Mouse (Mus musculus) midbrain, embryonic 11.5 days (tissue): ENCODE measurements around the gene Atp5h. TPM values are rescaled to one million over a fixed set of nuclear protein-coding genes. Genes with fewer than 3 reads are reported as not detected.

Experiments used
- ATAC-seq: fragments of 200-750 bp; cut with Nextera tagmentation; 2 replicates; pipeline ENCODE4 v1.8.0; 2017; ENCODE audit warnings: moderate TSS enrichment, moderate library complexity; ENCODE audit not compliant: low FRiP score
- DNase-seq: peaks from one replicate; pipeline ENCODE4 v3.0.0; 2015; ENCODE audit warnings: low spot score; ENCODE audit errors: missing footprints
- H3K27ac ChIP-seq: fragments of 300-500 bp; sonication (generic); 2 replicates; pipeline ENCODE4 v1.5.1; 2014; ENCODE audit warnings: low read depth, low read length
- H3K27me3 ChIP-seq: fragments of 300-500 bp; sonication (generic); 2 replicates; pipeline ENCODE4 v1.6.1; 2014; ENCODE audit warnings: mild to moderate bottlenecking, low read length, moderate library complexity, mixed read lengths; ENCODE audit not compliant: control insufficient read depth, insufficient read depth
- H3K36me3 ChIP-seq: fragments of 300-500 bp; sonication (generic); 2 replicates; pipeline ENCODE4 v1.6.1; 2014; ENCODE audit warnings: mild to moderate bottlenecking, low read length, moderate library complexity, mixed read lengths; ENCODE audit not compliant: control insufficient read depth, insufficient read depth
- H3K4me1 ChIP-seq: fragments of 300-500 bp; sonication (generic); 2 replicates; pipeline ENCODE4 v1.6.1; 2014; ENCODE audit warnings: low read length; ENCODE audit not compliant: control insufficient read depth, insufficient read depth
- H3K4me2 ChIP-seq: fragments of 300-500 bp; sonication (generic); 2 replicates; pipeline ENCODE4 v1.6.1; 2014; ENCODE audit warnings: mild to moderate bottlenecking, moderate library complexity
- H3K4me3 ChIP-seq: fragments of 300-500 bp; sonication (generic); 2 replicates; pipeline ENCODE4 v1.5.1; 2014; ENCODE audit warnings: low read depth, low read length
- H3K9ac ChIP-seq: fragments of 300-500 bp; sonication (generic); 2 replicates; pipeline ENCODE4 v1.6.1; 2014; ENCODE audit warnings: low read length
- H3K9me3 ChIP-seq: fragments of 300-500 bp; sonication (generic); 2 replicates; pipeline ENCODE4 v1.6.1; 2016; ENCODE audit warnings: low read length; ENCODE audit not compliant: control insufficient read depth
- WGBS: fragments of 180-500 bp; shearing (Covaris S2); extraction: QIAGEN DNeasy Blood & Tissue Kit; methylation state at CpG from one replicate; pipeline ENCODE4 v1.1.7; 2014; 5-methylcytosine and 5-hydroxymethylcytosine counted together
- polyA plus RNA-seq: library from polyadenylated mRNA; unstranded; fragments of >200 nt; fragmentation: Nextera tagmentation; extraction: Ambion mirVana; gene quantifications from 2 replicates; pipeline ENCODE4 v1.2.1, GENCODE M21; 2014

The Atp5h gene
- 886 and 917 TPM in 2 replicates for polyA plus RNA-seq

DNA sequence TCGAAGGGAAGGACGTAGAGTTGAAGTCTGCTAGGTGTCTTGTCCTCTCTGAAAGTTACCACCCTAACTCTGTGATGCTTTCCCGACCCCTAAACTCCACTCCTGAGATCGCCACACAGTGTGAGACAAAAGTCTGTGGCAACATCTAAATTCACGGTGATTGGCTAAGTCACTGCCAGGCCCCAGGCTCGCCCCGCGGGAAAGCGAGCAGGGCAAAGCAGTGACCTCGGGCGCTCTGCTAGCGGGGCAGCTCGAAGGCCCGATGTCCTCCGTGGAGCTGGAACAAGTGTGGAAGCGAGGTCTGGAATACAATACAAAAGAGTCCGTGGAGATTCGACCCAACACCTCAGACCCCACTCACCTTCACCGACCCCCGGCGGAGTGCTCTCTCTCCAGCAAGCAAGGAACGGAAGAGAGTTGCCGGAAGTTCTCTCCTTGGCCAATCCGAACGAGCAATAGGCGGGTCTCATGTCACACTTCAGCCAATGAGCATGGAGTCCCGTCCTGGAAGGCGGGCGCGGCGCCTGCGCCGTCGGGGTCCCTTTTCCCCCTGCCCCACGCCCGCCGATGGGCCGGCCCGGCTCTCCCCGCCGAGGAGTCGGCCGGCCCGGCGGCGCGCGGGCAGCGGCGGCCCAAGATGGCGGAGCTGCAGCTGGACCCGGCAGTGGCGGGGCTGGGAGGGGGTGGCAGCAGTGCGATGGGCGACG, at the start of gene Atp5h, which contains the start of gene Kctd2:
Gene Atp5h, minus strand, starts transcription at position 432 of the 707 bp plus-strand sequence.
Gene Kctd2, plus strand, starts transcription at position 598 of the 707 bp plus-strand sequence.
- Histone ChIP-seq H3K27me3 (no peaks in the 10 kb centered on the region), H3K27ac (peak within 1 kb of the TSS; percentile 74), H3K4me2 (peak within 1 kb of the TSS; percentile 99), H3K4me3 (peak within 1 kb of the TSS; percentile 99), H3K4me1 (peaks cover 19% of the 10 kb centered on the region), H3K9ac (peak within 1 kb of the TSS; percentile 97), H3K9me3 (no peaks in the 10 kb centered on the region), H3K36me3 (peaks cover 6% of the 10 kb centered on the region)
- ATAC-seq: peak; percentile 98
- WGBS: under 1% methylated on average over 44 of the region's 56 CpGs
- peak; percentile 98 for DNase-seq

DNA sequence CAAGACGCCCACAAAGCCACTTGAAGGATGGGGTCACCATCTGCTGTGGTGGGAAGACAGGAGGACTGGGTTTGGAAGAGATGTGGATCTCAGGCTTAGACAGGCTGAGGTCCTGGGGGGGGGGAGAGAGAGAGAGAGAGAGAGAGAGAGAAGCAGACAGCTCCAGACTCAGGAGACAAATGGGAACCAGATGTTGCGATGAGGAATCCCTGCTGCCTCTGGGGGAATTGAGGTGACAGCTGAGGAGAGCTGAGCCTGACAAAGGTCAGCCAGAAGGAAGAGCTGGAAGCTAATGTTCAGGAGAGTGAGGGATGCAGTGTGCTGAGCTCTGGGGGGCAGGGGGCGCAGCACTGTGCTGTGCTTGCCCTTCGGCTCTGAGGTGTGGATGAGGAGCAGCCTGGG, 47.5 kb upstream of the Atp5h start:
- no peaks in the 10 kb centered on the region for H3K36me3 ChIP-seq
- H3K4me3 ChIP-seq: no peak overlapping the region
- H3K9me3 ChIP-seq: no peaks in the 10 kb centered on the region
- H3K4me1 ChIP-seq: no peaks in the 10 kb centered on the region
- DNase-seq (no peak), ATAC-seq (no peak)
- H3K27ac ChIP-seq: no peak overlapping the region
- WGBS: 45% methylated on average over 4 of the region's 4 CpGs
- no peak overlapping the region for H3K4me2 ChIP-seq
- no peaks in the 10 kb centered on the region for H3K27me3 ChIP-seq
- H3K9ac ChIP-seq: no peak overlapping the region

DNA sequence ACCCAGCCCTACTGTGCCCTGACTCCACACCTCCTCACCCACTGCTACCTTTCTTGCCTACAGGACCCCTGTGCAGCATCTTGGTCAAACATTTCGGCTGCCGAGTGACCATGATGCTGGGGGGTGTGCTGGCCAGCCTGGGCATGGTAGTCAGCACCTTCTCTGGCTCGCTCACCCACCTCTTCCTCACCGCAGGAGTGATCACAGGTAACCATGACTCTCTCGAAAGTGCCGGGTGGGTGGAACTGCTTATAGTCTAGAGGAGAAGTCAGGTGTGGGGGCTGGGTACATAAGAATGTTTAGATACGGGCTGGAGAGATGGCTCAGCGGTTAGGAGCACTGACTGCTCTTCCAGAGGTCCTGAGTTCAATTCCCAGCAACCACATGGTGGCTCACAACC, 45.1 kb upstream of the Atp5h start:
- WGBS: 94% methylated on average over 8 of the region's 8 CpGs
- Histone ChIP-seq H3K4me3 (no peak overlapping the region), H3K9me3 (no peaks in the 10 kb centered on the region), H3K4me1 (no peaks in the 10 kb centered on the region), H3K4me2 (no peak overlapping the region), H3K27me3 (no peaks in the 10 kb centered on the region), H3K36me3 (no peaks in the 10 kb centered on the region), H3K9ac (no peak overlapping the region), H3K27ac (no peak overlapping the region)
- ATAC-seq (no peak), DNase-seq (no peak)

DNA sequence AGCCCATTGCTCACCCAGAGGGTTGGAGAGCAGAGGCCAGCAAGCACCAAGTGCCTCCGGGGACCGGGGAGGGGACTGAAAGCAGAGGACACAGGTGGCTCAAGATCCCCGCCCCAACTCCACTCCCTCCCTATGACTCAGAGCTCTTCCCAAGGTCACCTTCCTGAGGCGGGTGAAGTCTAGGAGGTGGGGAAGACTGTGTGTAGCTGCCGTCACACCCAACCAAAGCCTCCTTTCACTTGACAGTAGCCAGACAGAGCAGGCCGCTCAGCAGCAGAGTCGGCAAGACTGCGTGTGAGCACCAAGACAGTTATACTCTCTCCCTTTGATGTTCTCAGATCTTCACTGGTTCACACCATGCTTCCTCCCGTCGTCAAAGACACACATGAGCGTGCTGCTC, 43.6 kb upstream of the Atp5h start:
- H3K27ac ChIP-seq: no peak overlapping the region
- no peak overlapping the region for H3K4me3 ChIP-seq
- DNase-seq: no peak
- 81% methylated on average over 11 of the region's 11 CpGs for WGBS
- H3K9me3 ChIP-seq: no peaks in the 10 kb centered on the region
- H3K4me2 ChIP-seq: no peak overlapping the region
- H3K4me1 ChIP-seq: no peaks in the 10 kb centered on the region
- no peaks in the 10 kb centered on the region for H3K36me3 ChIP-seq
- H3K27me3 ChIP-seq: no peaks in the 10 kb centered on the region
- no peak overlapping the region for H3K9ac ChIP-seq
- no peak for ATAC-seq

DNA sequence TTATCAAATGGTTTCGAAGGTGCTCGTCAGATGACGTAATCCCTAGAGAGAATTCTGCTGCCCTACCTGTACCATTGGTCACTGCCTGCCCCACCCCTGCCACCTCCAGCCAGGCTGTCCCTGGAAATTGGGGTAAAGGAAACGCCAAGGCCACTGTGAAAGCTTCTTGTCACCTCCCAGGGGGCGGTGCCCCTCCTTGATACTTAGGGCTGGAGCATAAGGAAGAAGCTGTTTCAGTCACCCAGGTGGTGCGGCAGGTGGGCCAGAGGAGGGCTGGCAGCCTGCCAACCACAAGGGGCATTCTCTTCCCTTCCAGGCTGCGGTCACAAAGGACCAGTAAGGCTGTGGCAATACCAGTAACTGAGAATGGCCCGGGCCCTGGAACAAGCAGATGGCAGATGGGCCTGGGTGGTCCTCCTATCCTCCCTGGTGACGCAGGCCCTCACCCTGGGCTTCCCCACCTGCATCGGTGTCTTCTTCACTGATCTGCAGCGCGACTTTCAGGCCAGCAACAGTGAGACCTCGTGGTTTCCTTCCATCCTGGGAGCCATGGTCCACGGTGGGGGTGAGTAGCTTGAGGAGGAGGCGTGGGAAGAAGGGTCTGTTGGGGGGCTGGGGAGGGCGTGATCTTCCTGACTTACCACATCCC, 42.6 kb upstream of the Atp5h start, which contains the start of gene Slc16a5:
Gene Slc16a5, plus strand, starts transcription at position 232 of the 649 bp plus-strand sequence.
- ATAC-seq (no peak), DNase-seq (no peak)
- H3K9ac ChIP-seq: no peak within 1 kb of the TSS
- WGBS: 83% methylated on average over 16 of the region's 16 CpGs
- H3K27me3 ChIP-seq: no peaks in the 10 kb centered on the region
- H3K36me3 ChIP-seq: no peaks in the 10 kb centered on the region
- H3K4me1 ChIP-seq: no peaks in the 10 kb centered on the region
- no peak within 1 kb of the TSS for H3K4me2 ChIP-seq
- no peak within 1 kb of the TSS for H3K27ac ChIP-seq
- no peaks in the 10 kb centered on the region for H3K9me3 ChIP-seq
- no peak within 1 kb of the TSS for H3K4me3 ChIP-seq

DNA sequence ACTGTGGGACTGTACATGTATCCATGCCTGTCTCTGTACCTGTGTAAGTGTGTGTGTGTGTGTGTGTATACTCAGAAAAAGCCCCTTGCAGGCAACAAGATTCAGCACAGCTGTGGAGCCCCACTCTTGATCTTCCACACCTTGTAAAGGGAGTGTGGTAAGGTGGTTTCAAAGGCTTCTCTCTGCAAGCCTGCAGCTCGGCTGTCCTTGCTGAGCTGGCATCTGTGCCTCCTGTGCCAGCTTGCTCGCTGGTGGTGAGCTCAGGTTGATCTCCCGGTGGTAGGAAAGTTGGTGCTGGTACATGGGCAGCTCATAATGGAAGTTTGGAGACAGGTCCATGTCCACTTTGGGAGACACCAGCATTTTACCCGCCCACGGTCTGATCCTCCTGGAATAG, 42.1 kb upstream of the Atp5h start:
- H3K27me3 ChIP-seq: no peaks in the 10 kb centered on the region
- DNase-seq (no peak), ATAC-seq (no peak)
- H3K9me3 ChIP-seq: no peaks in the 10 kb centered on the region
- no peak overlapping the region for H3K4me2 ChIP-seq
- no peak overlapping the region for H3K9ac ChIP-seq
- H3K4me3 ChIP-seq: no peak overlapping the region
- H3K4me1 ChIP-seq: no peaks in the 10 kb centered on the region
- H3K36me3 ChIP-seq: no peaks in the 10 kb centered on the region
- 77% methylated on average over 5 of the region's 5 CpGs for WGBS
- H3K27ac ChIP-seq: no peak overlapping the region

DNA sequence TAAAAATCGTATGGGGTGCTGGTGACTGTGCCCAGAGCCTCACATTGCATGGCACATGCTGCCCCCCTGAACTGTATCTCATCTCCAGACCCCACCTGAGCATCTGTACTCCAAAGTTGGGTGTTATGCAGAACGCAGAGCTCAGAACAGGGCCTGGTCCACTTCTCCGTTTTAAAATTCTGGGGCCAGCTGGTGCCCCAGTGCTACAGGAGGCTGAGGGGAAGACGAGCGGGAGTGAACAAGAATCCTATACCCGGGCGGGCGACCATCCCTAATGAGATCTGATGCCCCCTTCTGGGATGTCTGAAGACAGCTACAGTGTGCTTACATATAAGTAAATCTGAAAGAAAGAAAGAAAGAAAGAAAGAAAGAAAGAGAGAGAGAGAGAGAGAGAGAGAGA, 41.2 kb upstream of the Atp5h start:
- 18% methylated on average over 8 of the region's 8 CpGs for WGBS

DNA sequence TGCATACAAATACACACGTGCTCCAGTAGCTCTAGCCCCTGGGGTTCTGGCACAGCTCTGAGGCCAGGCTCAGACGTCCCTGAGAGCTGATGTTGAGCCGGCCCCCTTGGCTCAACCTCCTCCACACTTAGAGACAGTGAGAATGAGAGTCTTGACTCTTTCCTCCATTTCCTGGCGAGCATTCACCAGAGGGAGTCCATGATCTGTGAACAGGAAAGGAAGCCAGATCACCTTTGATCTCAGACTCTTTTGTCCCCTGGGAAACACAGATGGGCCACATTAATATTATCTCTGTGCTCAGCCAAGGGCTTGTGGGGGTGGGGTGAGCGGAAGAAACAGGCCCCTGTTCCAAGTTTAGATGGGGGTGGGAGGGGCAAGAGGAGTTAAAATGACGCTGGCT, 37.6 kb upstream of the Atp5h start:
- 38% methylated on average over 6 of the region's 6 CpGs for WGBS
- H3K27ac ChIP-seq: no peak overlapping the region
- DNase-seq: no peak

More for the DNA sequence above, 41.2 kb upstream of the Atp5h start:
- no peak overlapping the region for H3K4me2 ChIP-seq
- no peaks in the 10 kb centered on the region for H3K9me3 ChIP-seq
- no peaks in the 10 kb centered on the region for H3K36me3 ChIP-seq
- H3K9ac ChIP-seq: no peak overlapping the region
- ATAC-seq (no peak), DNase-seq (no peak)
- no peak overlapping the region for H3K27ac ChIP-seq
- no peaks in the 10 kb centered on the region for H3K4me1 ChIP-seq
- H3K4me3 ChIP-seq: no peak overlapping the region
- no peaks in the 10 kb centered on the region for H3K27me3 ChIP-seq

DNA sequence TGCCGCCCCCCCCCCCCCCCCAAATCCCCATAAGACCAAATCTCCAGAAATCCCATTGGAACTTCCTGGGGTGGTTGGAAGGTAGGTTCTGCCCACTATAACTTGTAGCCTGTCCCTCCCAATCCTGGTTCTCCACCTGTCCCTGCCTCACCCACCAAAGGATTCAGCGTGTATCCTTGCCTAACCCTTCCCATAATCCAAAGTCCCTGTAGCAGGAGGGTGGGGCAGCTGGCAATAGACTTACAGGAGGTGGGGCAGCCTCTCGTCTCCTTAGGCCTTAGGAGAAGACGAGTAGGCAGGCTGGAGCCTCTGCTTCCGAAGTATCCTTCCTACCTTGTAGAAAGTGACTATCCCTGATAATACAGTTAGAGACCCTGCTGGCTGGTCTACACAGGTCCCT, 36.4 kb upstream of the Atp5h start:
- Histone ChIP-seq H3K36me3 (no peaks in the 10 kb centered on the region), H3K4me1 (no peaks in the 10 kb centered on the region), H3K9me3 (no peaks in the 10 kb centered on the region), H3K27me3 (no peaks in the 10 kb centered on the region), H3K27ac (no peak overlapping the region), H3K9ac (no peak overlapping the region), H3K4me3 (no peak overlapping the region), H3K4me2 (no peak overlapping the region)
- ATAC-seq (no peak), DNase-seq (no peak)
- 80% methylated on average over 5 of the region's 5 CpGs for WGBS

More for the DNA sequence above, 37.6 kb upstream of the Atp5h start:
- ATAC-seq: no peak
- Histone ChIP-seq H3K27me3 (no peaks in the 10 kb centered on the region), H3K9me3 (no peaks in the 10 kb centered on the region), H3K9ac (no peak overlapping the region), H3K36me3 (no peaks in the 10 kb centered on the region), H3K4me1 (no peaks in the 10 kb centered on the region), H3K4me2 (no peak overlapping the region), H3K4me3 (no peak overlapping the region)
